Mouse (Mus musculus): ENCODE results near the gene Crlf1. TPM values are rescaled to one million over a fixed set of nuclear protein-coding genes. Genes with fewer than 3 reads are reported as not detected.
A peak's percentile ranks its signal among the peaks of the same experiment; 100 is the strongest.

Crlf1 gene
- total and polyA plus RNA-seq, 3 experiments = 3.8 to 26.6 TPM; not detected in 1

DNA sequence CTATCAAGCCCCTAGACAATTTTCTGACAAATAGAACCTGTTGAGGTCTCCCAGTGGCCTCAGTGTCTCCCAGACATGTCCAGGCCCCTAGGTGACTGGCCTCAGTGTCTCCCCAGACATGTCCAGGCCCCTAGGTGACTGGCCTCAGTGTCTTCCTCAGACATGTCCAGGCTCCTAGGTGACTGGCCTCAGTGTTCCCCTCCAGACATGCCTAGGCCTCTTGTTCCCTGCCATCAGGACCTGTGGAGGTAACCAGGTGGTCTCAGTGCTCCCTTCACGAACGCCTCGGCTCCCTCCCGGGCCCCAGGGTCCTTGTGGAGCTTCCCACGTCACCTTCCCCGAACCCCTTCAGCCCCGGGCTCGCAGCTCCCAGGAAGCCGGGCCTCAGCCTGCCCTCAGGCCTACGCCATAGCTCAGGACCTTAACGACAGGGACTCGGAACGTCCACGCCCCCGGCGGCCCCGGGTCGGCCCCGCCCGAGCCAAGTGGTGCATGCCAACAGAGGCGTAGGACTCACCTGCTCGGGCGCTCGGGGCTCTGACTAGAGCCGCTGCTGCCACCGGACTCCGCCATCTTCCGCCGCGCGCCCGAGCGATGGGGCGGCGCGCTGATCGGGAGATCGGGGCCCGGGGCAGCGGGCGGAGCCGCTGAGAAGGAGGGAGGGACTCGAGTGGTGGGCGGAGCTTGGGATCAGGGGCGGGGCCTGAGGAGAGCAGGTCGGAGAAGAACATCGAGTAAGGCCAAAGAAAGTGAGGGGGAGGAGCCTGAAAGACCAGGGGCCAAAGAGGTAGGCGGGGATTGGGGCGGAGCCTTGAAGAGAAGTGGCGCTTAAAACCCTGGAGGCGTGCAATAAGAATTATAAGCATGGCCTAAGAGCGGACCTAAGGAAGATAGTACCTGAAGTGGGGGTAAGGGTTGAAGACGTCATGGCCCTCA lies 16.4 kb upstream of the Crlf1 start, which contains the start of gene Klhl26:
TSS of gene Klhl26 (minus strand) at position 636 of the 936 bp plus-strand sequence.
- DNase-seq (ENCODE audit: low read depth, low spot score) = peak; percentile 99
- H3K9me3 ChIP-seq (replicated peaks; ENCODE audit: insufficient read depth, low read length) = no peaks in the 10 kb centered on the region
- H3K9ac ChIP-seq (ENCODE audit: control insufficient read depth, low read depth, low read length, poor library complexity, severe bottlenecking) = peak within 1 kb of the TSS; percentile 96
- H3K4me3 ChIP-seq (ENCODE audit: control insufficient read depth in 1 of 2, insufficient read depth in 1 of 2, low read depth in 2 of 2, low read length in 2 of 2) = peak within 1 kb of the TSS; percentile 79 to 80
- H3K79me2 ChIP-seq (ENCODE audit: control insufficient read depth, insufficient read depth, low read length, poor library complexity) = peaks cover 10% of the 10 kb centered on the region
- peaks cover 4 to 19% of the 10 kb centered on the region in 2 experiments for H3K4me1 ChIP-seq (ENCODE audit: control insufficient read depth in 1 of 2, insufficient read depth in 2 of 2, low read length in 2 of 2)
- H3K36me3 ChIP-seq (ENCODE audit: control insufficient read depth in 1 of 2, insufficient read depth in 2 of 2, low read length in 2 of 2) = peaks cover 0 to 8% of the 10 kb centered on the region in 2 experiments; a peak in 2 of 4 replicates
- peaks cover 0 to 5% of the 10 kb centered on the region in 2 experiments; a peak in 1 of 4 replicates for H3K27me3 ChIP-seq (ENCODE audit: control insufficient read depth in 1 of 2, insufficient read depth in 2 of 2, low read length in 2 of 2)
- H3K27ac ChIP-seq (ENCODE audit: control insufficient read depth, low read depth, low read length) = peak within 1 kb of the TSS; percentile 43
- TF ChIP-seq E2F4 (IDR thresholded peaks at IDR 0.05; ENCODE audit: borderline replicate concordance, low read depth, low read length) = no peak
- no peak for TF ChIP-seq GABPA (IDR thresholded peaks at IDR 0.05; ENCODE audit: low read depth, low read length)
- no peak for TF ChIP-seq CHD2 (IDR thresholded peaks at IDR 0.05; ENCODE audit: low read length)
- no peak for TF ChIP-seq NRF1 (IDR thresholded peaks at IDR 0.05; ENCODE audit: insufficient read depth, low read depth, low read length, poor library complexity, severe bottlenecking)
- no peak for TF ChIP-seq RCOR1 (IDR thresholded peaks at IDR 0.05; ENCODE audit: low read depth, low read length)
- TF ChIP-seq POLR2AphosphoS5 (IDR thresholded peaks at IDR 0.05; ENCODE audit: borderline replicate concordance, low read depth, low read length) = no peak
- no peak for TF ChIP-seq ETS1 (IDR thresholded peaks at IDR 0.05; ENCODE audit: low read depth, low read length)
- no peak for TF ChIP-seq USF2 (IDR thresholded peaks at IDR 0.05; ENCODE audit: borderline replicate concordance in 1 of 2, insufficient read depth in 1 of 2, low read depth in 1 of 2, low read length in 2 of 2)
- TF ChIP-seq JUND (IDR thresholded peaks at IDR 0.05; ENCODE audit: low read depth, low read length) = no peak
- 0 out of 2 replicates have a peak, but pooled peaks have one; percentile 16 for TF ChIP-seq POLR2AphosphoS2 (IDR thresholded peaks at IDR 0.05; ENCODE audit: low read length)
- TF ChIP-seq RAD21 (IDR thresholded peaks at IDR 0.05; ENCODE audit: low read depth, low read length) = no peak
- no peak for TF ChIP-seq SMC3 (IDR thresholded peaks at IDR 0.05; ENCODE audit: low read depth, low read length)
- no peak for TF ChIP-seq ZNF384 (IDR thresholded peaks at IDR 0.05; ENCODE audit: low read depth, low read length)
- TF ChIP-seq HCFC1 (IDR thresholded peaks at IDR 0.05; ENCODE audit: low read depth, low read length) = no peak; the same call in 1 of the 2 replicates
- TF ChIP-seq TAL1 (IDR thresholded peaks at IDR 0.05; ENCODE audit: low read length) = no peak
- TF ChIP-seq MEF2A (IDR thresholded peaks at IDR 0.05; ENCODE audit: extremely low read depth, insufficient replicate concordance, low read depth, low read length, poor library complexity, severe bottlenecking) = no peak
- no peak for TF ChIP-seq ZC3H11A (IDR thresholded peaks at IDR 0.05; ENCODE audit: low read depth, low read length)
- TF ChIP-seq POLR2A (IDR thresholded peaks at IDR 0.05; ENCODE audit: control insufficient read depth in 1 of 2, insufficient read depth in 1 of 2, low read depth in 1 of 2, low read length in 2 of 2, poor library complexity in 1 of 2) = peak; percentile 71 to 77
- no peak for TF ChIP-seq TCF12 (IDR thresholded peaks at IDR 0.05; ENCODE audit: low read depth, low read length)
- peak; percentile 40; the same call in 1 of the 2 replicates for TF ChIP-seq UBTF (IDR thresholded peaks at IDR 0.05; ENCODE audit: borderline replicate concordance, insufficient read depth, low read depth, low read length)
- TF ChIP-seq MYB (IDR thresholded peaks at IDR 0.05; ENCODE audit: low read depth, low read length) = no peak
- no peak for TF ChIP-seq KAT2A (conservative IDR thresholded peaks at IDR 0.05; ENCODE audit: low read depth, low read length)
- peak; percentile 71 for TF ChIP-seq TBP (IDR thresholded peaks at IDR 0.05; ENCODE audit: low read depth, low read length)
- no peak for TF ChIP-seq ZKSCAN1 (IDR thresholded peaks at IDR 0.05; ENCODE audit: low read depth, low read length)
- TF ChIP-seq GATA1 (IDR thresholded peaks at IDR 0.05; ENCODE audit: low read depth, low read length) = no peak
- TF ChIP-seq MAX (IDR thresholded peaks at IDR 0.05; ENCODE audit: low read length) = 0 out of 2 replicates have a peak, but pooled peaks have one; percentile 21
- TF ChIP-seq CTCF (IDR thresholded peaks at IDR 0.05 in 2 of 3, conservative IDR thresholded peaks at IDR 0.05 in 1 of 3; ENCODE audit: control insufficient read depth in 1 of 3, insufficient read depth in 1 of 3, low read depth in 2 of 3, low read length in 3 of 3, poor library complexity in 1 of 3, severe bottlenecking in 1 of 3) = no peak
- no peak for TF ChIP-seq MAZ (IDR thresholded peaks at IDR 0.05; ENCODE audit: low read depth, low read length)
- no peak for TF ChIP-seq BHLHE40 (IDR thresholded peaks at IDR 0.05; ENCODE audit: borderline replicate concordance, low read depth, low read length)
- TF ChIP-seq EP300 (IDR thresholded peaks at IDR 0.05; ENCODE audit: low read depth in 1 of 2, low read length in 2 of 2) = no peak
- TF ChIP-seq USF1 (IDR thresholded peaks at IDR 0.05; ENCODE audit: low read depth, low read length) = no peak
- no peak for TF ChIP-seq MAFK (IDR thresholded peaks at IDR 0.05; ENCODE audit: borderline replicate concordance, low read depth, low read length)
- TF ChIP-seq NELFE (IDR thresholded peaks at IDR 0.05; ENCODE audit: low read depth, low read length) = peak; percentile 40
- TF ChIP-seq ZMIZ1 (IDR thresholded peaks at IDR 0.05; ENCODE audit: low read depth, low read length) = no peak
- TF ChIP-seq MYC (IDR thresholded peaks at IDR 0.05; ENCODE audit: low read depth, low read length) = no peak

Data from MEL (cell line).